Mouse (Mus musculus) testis, adult 10 weeks (tissue): ENCODE results near the gene Uspl1. TPM values are rescaled to one million over a fixed set of nuclear protein-coding genes. Genes with fewer than 3 reads are reported as not detected.

Experiments used
- polyA plus RNA-seq: library from polyadenylated mRNA; stranded (reverse); fragments of 350-450 nt; fragmentation: Illumina TruSeq; extraction: RNeasy Lipid Tissue Mini Kit (QIAGEN cat#74804); gene quantifications from one replicate; pipeline ENCODE4 v1.2.3, GENCODE M21; 2014; ENCODE audit warnings: low read depth, low replicate concordance

The Uspl1 gene
- 51.2 TPM for polyA plus RNA-seq

DNA sequence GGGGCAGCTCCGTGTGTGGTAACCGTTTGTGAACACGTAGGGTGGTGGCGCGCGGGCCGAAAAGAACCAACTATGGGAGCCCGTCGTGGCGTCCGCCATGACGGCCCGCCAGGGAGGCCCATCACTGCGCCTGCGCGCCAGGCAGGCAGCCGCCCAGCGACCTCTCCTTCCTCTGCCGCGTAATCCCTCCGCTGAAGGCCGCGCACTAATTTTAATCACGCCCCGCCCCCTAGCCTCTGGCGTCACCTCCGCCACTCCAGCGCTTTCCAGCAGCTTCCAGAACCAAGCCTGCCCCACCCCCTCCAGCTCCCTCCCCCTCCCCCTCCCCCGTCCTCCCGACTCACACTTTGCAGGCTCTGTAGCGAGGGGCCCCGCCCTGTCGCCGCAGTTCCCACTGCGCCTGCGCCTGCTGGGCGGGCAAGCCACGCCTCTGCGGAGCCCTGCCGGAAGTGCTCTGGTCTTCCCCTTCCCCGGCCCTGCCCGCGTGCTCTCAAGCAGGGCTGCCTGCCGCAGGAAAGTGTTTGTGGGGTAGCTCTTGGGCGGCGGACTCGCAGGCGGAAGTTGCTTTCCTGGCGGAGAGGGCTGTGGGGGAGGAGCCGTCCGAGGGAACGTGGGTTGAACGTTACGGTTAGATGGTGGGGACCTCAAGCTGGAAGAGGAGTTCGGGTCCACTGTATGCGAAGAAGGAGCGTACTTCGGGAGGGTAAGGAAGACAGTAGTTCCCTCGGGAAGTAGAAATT lies at the start of gene Uspl1, which contains the start of gene Hmgb1:
Gene Uspl1 (plus strand): TSS at position 247 of the 740 bp plus-strand sequence.
Gene Hmgb1 (minus strand): TSS at position 386 of the 740 bp plus-strand sequence.

DNA sequence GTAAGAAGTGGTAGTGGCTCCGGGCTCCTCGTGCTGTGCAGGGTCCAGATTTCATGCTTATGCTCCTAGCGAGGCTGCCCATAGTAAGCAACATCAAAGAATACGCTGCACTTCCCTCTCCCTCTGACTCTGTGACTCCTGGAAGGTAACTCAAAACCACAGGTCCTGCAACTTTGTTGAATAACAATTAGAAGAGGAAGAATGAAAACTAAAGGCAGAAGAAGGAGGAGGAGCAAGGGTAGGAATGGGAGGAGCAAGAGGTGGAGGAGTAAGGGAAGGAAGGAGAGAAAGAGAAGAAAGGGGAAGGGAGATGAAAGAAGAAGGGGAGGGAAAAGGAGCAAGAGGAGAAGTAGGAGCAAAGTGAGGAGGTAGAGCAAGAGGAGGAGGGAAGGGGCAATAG lies 80.3 kb downstream of the Uspl1 start, which contains the start of gene Alox5ap:
Gene Alox5ap (plus strand): TSS at position 363 of the 400 bp plus-strand sequence.

Other genes with a start within 250 kb of the Uspl1 start
- gene Gm42791, start 189.2 kb upstream of the Uspl1 start, polyA plus RNA-seq = 6.2 TPM
- gene Hmgb1, start 139 bp downstream of the Uspl1 start, polyA plus RNA-seq = 225 TPM
- gene Alox5ap, start 80.4 kb downstream of the Uspl1 start, polyA plus RNA-seq = 0.98 TPM
- gene Medag, start 227.4 kb downstream of the Uspl1 start, polyA plus RNA-seq = 1.0 TPM